Mouse (Mus musculus) midbrain, embryonic 14.5 days (tissue): ENCODE data around the gene Grn. TPM values are rescaled to one million over a fixed set of nuclear protein-coding genes. Genes with fewer than 3 reads are reported as not detected.
A peak's percentile ranks its signal among the peaks of the same experiment; 100 is the strongest.

Experiments used
- ATAC-seq: fragments of 200-750 bp; cut with Nextera tagmentation; 2 replicates; pipeline ENCODE4 v1.8.0; 2017; ENCODE audit warnings: moderate number of reproducible peaks, moderate library complexity; ENCODE audit not compliant: low FRiP score, low TSS enrichment
- DNase-seq: peaks from one replicate; pipeline ENCODE4 v3.0.0-alpha.2; 2015
- H3K27ac ChIP-seq: fragments of 300-500 bp; sonication (generic); replicated peaks from 2 replicates; pipeline ENCODE4 v1.5.1; 2014; ENCODE audit warnings: mild to moderate bottlenecking, low read depth, low read length, moderate library complexity
- H3K27me3 ChIP-seq: fragments of 300-500 bp; sonication (generic); 2 replicates; pipeline ENCODE4 v1.6.1; 2014; ENCODE audit warnings: low read length, control low read depth, mixed read lengths; ENCODE audit not compliant: control insufficient read depth, insufficient read depth
- H3K36me3 ChIP-seq: fragments of 300-500 bp; sonication (generic); 2 replicates; pipeline ENCODE4 v1.6.1; 2014; ENCODE audit warnings: low read length, control low read depth; ENCODE audit not compliant: control insufficient read depth, insufficient read depth
- H3K4me1 ChIP-seq: fragments of 300-500 bp; sonication (generic); 2 replicates; pipeline ENCODE4 v1.6.1; 2014; ENCODE audit warnings: mild to moderate bottlenecking, antibody characterized with exemption, low read length, control low read depth; ENCODE audit not compliant: control insufficient read depth, insufficient read depth
- H3K4me2 ChIP-seq: fragments of 300-500 bp; sonication (generic); 2 replicates; pipeline ENCODE4 v1.6.1; 2014; ENCODE audit warnings: mild to moderate bottlenecking, low read length, moderate library complexity
- H3K4me3 ChIP-seq: fragments of 300-500 bp; sonication (generic); replicated peaks from 2 replicates; pipeline ENCODE4 v1.5.1; 2014; ENCODE audit warnings: low read depth, low read length
- H3K9ac ChIP-seq: fragments of 300-500 bp; sonication (generic); replicated peaks from 2 replicates; pipeline ENCODE4 v1.6.1; 2014; ENCODE audit warnings: mild to moderate bottlenecking, low read length, moderate library complexity
- H3K9me3 ChIP-seq: fragments of 300-500 bp; sonication (generic); 2 replicates; pipeline ENCODE4 v1.6.1; 2016; ENCODE audit warnings: low read length, control low read depth, mixed read lengths; ENCODE audit not compliant: control insufficient read depth
- WGBS: fragments of 180-500 bp; shearing (Covaris S2); extraction: QIAGEN DNeasy Blood & Tissue Kit; methylation state at CpG from one replicate; pipeline ENCODE4 v1.1.7; 2014; 5-methylcytosine and 5-hydroxymethylcytosine counted together
- polyA plus RNA-seq: library from polyadenylated mRNA; unstranded; fragments of >200 nt; fragmentation: Nextera tagmentation; extraction: Ambion mirVana; gene quantifications from 2 replicates; pipeline ENCODE4 v1.2.1, GENCODE M21; 2014

The Grn gene
- polyA plus RNA-seq, 1 experiment from 2014 or later, result 45.5 TPM

DNA sequence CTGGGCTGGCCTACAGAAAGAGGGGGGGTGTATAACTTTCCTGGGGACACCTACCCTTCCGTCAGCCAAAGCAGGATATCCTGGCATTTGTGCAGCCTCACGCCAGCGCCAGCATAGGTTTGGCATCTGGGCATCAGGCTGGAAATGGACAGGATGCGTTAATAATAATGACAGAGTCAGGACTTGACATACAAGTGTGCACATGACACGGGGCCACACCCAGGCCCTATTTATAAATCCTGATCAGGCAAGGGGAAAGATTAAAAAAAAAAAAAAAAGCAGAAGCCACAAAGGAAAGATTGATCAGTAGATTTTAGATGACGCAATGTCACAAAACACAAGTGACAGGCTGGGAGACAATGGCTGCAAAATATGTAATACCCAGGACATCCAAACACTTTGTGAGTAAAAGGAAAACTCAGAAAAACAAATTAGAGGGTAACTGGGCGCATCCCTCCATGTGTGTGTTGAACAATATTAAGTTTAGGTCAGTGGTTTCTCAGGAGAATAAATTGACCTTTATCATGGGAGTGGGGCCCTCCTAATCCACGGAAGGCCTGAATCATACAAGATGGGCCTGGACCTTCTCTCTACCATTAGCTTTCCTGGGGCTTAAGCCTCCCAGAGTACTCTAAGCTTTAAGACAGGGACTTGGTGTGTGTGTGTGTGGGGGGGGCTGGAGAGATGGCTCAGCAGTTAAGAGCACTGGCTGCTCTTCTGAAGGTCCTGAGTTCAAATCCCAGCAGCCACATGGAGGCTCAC lies 4.4 kb upstream of the Grn start:
- H3K36me3 ChIP-seq, result no peaks in the 10 kb centered on the region
- no peaks in the 10 kb centered on the region for H3K27me3 ChIP-seq
- H3K4me1 ChIP-seq, result peaks cover 6% of the 10 kb centered on the region; the same call in 1 of the 2 replicates
- H3K9ac ChIP-seq, result no peak overlapping the region
- no peak overlapping the region for H3K27ac ChIP-seq
- ATAC-seq, result no peak
- DNase-seq, result no peak
- H3K9me3 ChIP-seq, result no peaks in the 10 kb centered on the region
- no peak overlapping the region for H3K4me3 ChIP-seq
- WGBS, result 84% methylated on average over 8 of the region's 8 CpGs
- no peak overlapping the region for H3K4me2 ChIP-seq

GRCm38 (mm10) chr11:102428981-102429540 lies 1.1 kb upstream of the Grn start:
- Histone ChIP-seq H3K9ac (no peak overlapping the region), H3K4me2 (peak overlapping the region; percentile 93; the same call in 1 of the 2 replicates)
- 75% methylated on average over 8 of the region's 8 CpGs for WGBS

GRCm38 (mm10) chr11:102429551-102429950 lies 564 bp upstream of the Grn start:
- no peak overlapping the region for H3K9ac ChIP-seq
- peaks cover 7% of the 10 kb centered on the region; the same call in 1 of the 2 replicates for H3K4me1 ChIP-seq
- WGBS, result 51% methylated on average over 3 of the region's 3 CpGs
- no peak overlapping the region for H3K27ac ChIP-seq
- no peaks in the 10 kb centered on the region for H3K9me3 ChIP-seq
- H3K4me3 ChIP-seq, result peak overlapping the region; percentile 41
- H3K36me3 ChIP-seq, result peaks cover 10% of the 10 kb centered on the region
- no peak for DNase-seq
- peak overlapping the region; percentile 93 for H3K4me2 ChIP-seq
- H3K27me3 ChIP-seq, result no peaks in the 10 kb centered on the region
- ATAC-seq, result no peak

More at GRCm38 (mm10) chr11:102428981-102429540, 1.1 kb upstream of the Grn start:
- peaks cover 7% of the 10 kb centered on the region; the same call in 1 of the 2 replicates for H3K4me1 ChIP-seq
- no peaks in the 10 kb centered on the region for H3K9me3 ChIP-seq
- DNase-seq (no peak), ATAC-seq (no peak)
- no peak overlapping the region for H3K27ac ChIP-seq
- H3K4me3 ChIP-seq, result no peak overlapping the region
- peaks cover 8% of the 10 kb centered on the region; the same call in 1 of the 2 replicates for H3K36me3 ChIP-seq
- H3K27me3 ChIP-seq, result no peaks in the 10 kb centered on the region

GRCm38 (mm10) chr11:102431018-102431645 lies 1.0 kb downstream of the Grn start:
- peak overlapping the region; percentile 41 for H3K4me3 ChIP-seq

DNA sequence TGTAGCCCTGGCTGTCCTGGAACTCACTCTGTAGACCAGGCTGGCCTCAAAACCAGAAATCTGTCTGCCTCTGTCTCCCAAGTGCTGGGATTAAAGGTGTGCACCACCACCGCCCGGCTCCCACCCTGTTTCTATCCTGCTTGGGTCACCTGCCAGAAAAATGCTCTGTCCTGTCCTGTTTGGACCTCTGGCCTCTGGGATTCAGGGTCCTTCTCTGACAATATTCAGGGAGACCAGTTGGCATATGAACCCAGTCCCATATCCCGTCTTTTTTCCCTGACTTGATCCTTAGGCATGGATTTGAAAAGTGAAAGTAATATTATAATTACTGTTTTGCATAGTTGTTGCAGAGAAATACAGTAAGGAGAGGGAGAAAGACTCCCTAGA lies 1.6 kb downstream of the Grn start:
- Histone ChIP-seq H3K27ac (no peak overlapping the region), H3K9me3 (no peaks in the 10 kb centered on the region), H3K4me1 (peaks cover 7% of the 10 kb centered on the region; the same call in 1 of the 2 replicates), H3K4me2 (no peak overlapping the region), H3K4me3 (no peak overlapping the region), H3K36me3 (peaks cover 32% of the 10 kb centered on the region), H3K9ac (no peak overlapping the region), H3K27me3 (no peaks in the 10 kb centered on the region)
- ATAC-seq, result no peak
- 87% methylated on average over 3 of the region's 3 CpGs for whole genome bisulfite sequencing
- DNase-seq, result no peak

More at GRCm38 (mm10) chr11:102431018-102431645, 1.0 kb downstream of the Grn start:
- peak; percentile 44; the same call in 1 of the 2 replicates for ATAC-seq
- Histone ChIP-seq H3K4me1 (peaks cover 7% of the 10 kb centered on the region; the same call in 1 of the 2 replicates), H3K27ac (peak overlapping the region; percentile 63; the same call in 1 of the 2 replicates), H3K4me2 (peak overlapping the region; percentile 93), H3K27me3 (no peaks in the 10 kb centered on the region), H3K9me3 (no peaks in the 10 kb centered on the region), H3K9ac (peak overlapping the region; percentile 42), H3K36me3 (peaks cover 26% of the 10 kb centered on the region)
- WGBS, result 0% methylated on average over 7 of the region's 7 CpGs
- DNase-seq, result peak; percentile 93

DNA sequence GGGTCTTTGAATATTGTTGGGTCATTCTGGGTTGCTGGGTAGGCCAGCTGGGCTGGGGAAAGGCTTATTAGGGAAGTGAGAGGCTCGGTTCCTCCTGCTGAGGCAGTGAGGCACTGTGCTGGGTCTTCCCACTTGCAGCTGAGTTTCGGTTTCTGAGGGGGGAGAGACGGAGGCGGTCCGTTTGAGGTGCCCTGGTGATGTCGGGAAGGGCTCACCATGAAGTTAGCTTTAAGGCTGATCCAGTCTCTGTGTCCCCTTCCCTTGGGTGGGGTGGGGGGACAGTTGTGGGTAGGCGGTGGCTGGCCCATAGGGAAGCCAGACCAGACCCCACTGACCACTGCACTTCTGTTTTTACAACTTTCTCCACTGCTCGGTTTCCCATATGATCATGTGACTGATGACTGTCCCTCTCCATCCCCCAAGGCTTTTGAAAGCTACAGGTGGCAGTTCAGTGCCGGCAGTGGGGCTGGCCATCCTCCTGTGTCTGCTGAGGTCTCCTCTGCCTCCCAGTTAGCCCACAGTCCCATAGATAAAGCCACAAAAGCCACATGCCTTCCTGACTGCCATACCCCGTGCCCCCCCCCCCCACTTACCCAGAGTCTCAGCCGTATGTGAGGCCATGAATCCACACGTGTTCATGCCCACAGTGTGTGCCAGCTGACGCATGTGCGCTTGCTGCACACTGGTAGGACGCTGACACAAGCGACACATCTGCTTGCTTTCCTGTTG lies 2.2 kb downstream of the Grn start:
- ATAC-seq, result no peak
- H3K4me2 ChIP-seq, result no peak overlapping the region
- 69% methylated on average over 16 of the region's 16 CpGs for WGBS

GRCm38 (mm10) chr11:102432896-102433295 lies 2.8 kb downstream of the Grn start:
- ATAC-seq, result no peak
- WGBS, result 92% methylated on average over 6 of the region's 6 CpGs
- H3K4me2 ChIP-seq, result no peak overlapping the region
- no peaks in the 10 kb centered on the region for H3K9me3 ChIP-seq
- no peak overlapping the region for H3K27ac ChIP-seq
- no peak for DNase-seq
- no peak overlapping the region for H3K4me3 ChIP-seq
- peaks cover 16% of the 10 kb centered on the region for H3K4me1 ChIP-seq
- H3K36me3 ChIP-seq, result peaks cover 44% of the 10 kb centered on the region
- no peaks in the 10 kb centered on the region for H3K27me3 ChIP-seq
- H3K9ac ChIP-seq, result no peak overlapping the region

More for the DNA sequence above, 2.2 kb downstream of the Grn start:
- peaks cover 38% of the 10 kb centered on the region for H3K36me3 ChIP-seq
- no peak overlapping the region for H3K27ac ChIP-seq
- no peaks in the 10 kb centered on the region for H3K9me3 ChIP-seq
- no peak for DNase-seq
- no peak overlapping the region for H3K4me3 ChIP-seq
- no peak overlapping the region for H3K9ac ChIP-seq
- peaks cover 10% of the 10 kb centered on the region for H3K4me1 ChIP-seq
- no peaks in the 10 kb centered on the region for H3K27me3 ChIP-seq

DNA sequence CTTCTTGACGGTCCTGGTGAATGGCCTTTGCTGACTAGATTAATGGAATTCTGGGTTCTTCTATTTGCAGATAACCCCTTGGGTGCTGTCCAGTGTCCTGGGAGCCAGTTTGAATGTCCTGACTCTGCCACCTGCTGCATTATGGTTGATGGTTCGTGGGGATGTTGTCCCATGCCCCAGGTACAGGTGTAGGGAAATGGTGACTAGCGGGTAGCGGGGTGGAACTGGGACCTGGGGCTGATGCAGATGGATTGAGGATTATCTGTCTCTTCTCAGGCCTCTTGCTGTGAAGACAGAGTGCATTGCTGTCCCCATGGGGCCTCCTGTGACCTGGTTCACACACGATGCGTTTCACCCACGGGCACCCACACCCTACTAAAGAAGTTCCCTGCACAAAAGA lies 3.8 kb downstream of the Grn start:
- no peaks in the 10 kb centered on the region for H3K9me3 ChIP-seq
- H3K27ac ChIP-seq, result no peak overlapping the region
- H3K9ac ChIP-seq, result no peak overlapping the region; the same call in 1 of the 2 replicates
- H3K36me3 ChIP-seq, result peaks cover 54% of the 10 kb centered on the region
- peaks cover 22% of the 10 kb centered on the region for H3K4me1 ChIP-seq
- no peak overlapping the region for H3K4me2 ChIP-seq
- H3K27me3 ChIP-seq, result no peaks in the 10 kb centered on the region
- 91% methylated on average over 7 of the region's 7 CpGs for WGBS
- ATAC-seq (no peak), DNase-seq (no peak)
- no peak overlapping the region for H3K4me3 ChIP-seq
